Mouse (Mus musculus) midbrain, embryonic 12.5 days (tissue): ENCODE measurements at regions not wholly inside any gene's neighbourhood (a gene's known extent, or its start where the extent isn't known, plus 50 kb on each side); places are given as distances from the start of the nearest gene placed in this dataset.

Experiments used
- ATAC-seq: fragments of 200-750 bp; cut with Nextera tagmentation; 2 replicates; pipeline ENCODE4 v1.8.0; 2017; ENCODE audit warnings: low read depth, moderate TSS enrichment, moderate library complexity; ENCODE audit not compliant: low FRiP score
- H3K27ac ChIP-seq: fragments of 300-500 bp; sonication (generic); replicated peaks from 2 replicates; pipeline ENCODE4 v1.5.1; 2016; ENCODE audit warnings: mild to moderate bottlenecking
- H3K27me3 ChIP-seq: fragments of 300-500 bp; sonication (generic); 2 replicates; pipeline ENCODE4 v1.6.1; 2016; ENCODE audit warnings: mild to moderate bottlenecking
- H3K36me3 ChIP-seq: fragments of 300-500 bp; sonication (generic); 2 replicates; pipeline ENCODE4 v1.6.1; 2016
- H3K4me1 ChIP-seq: fragments of 300-500 bp; sonication (generic); 2 replicates; pipeline ENCODE4 v1.6.1; 2016
- H3K4me2 ChIP-seq: fragments of 300-500 bp; sonication (generic); replicated peaks from 2 replicates; pipeline ENCODE4 v1.6.1; 2016; ENCODE audit warnings: mild to moderate bottlenecking, moderate library complexity
- H3K4me3 ChIP-seq: fragments of 300-500 bp; sonication (generic); 2 replicates; pipeline ENCODE4 v1.5.1; 2016; ENCODE audit warnings: mild to moderate bottlenecking
- H3K9ac ChIP-seq: fragments of 300-500 bp; sonication (generic); replicated peaks from 2 replicates; pipeline ENCODE4 v1.6.1; 2016; ENCODE audit warnings: mild to moderate bottlenecking, moderate library complexity
- H3K9me3 ChIP-seq: fragments of 300-500 bp; sonication (generic); 2 replicates; pipeline ENCODE4 v1.6.1; 2016; ENCODE audit warnings: mild to moderate bottlenecking
- whole genome bisulfite sequencing: fragments of 180-500 bp; shearing (Covaris S2); methylation state at CpG from one replicate; pipeline ENCODE4 v1.1.7; 2016; 5-methylcytosine and 5-hydroxymethylcytosine counted together

- no peaks in the 10 kb centered on the region; the same call in 1 of the 2 replicates for H3K27me3 ChIP-seq
- WGBS, result 85% methylated on average over 5 of the region's 5 CpGs
- ATAC-seq, result no peak
- no peak overlapping the region for H3K4me3 ChIP-seq
- H3K4me1 ChIP-seq, result peaks cover 4% of the 10 kb centered on the region; the same call in 1 of the 2 replicates
- H3K4me2 ChIP-seq, result no peak overlapping the region
- H3K9me3 ChIP-seq, result no peaks in the 10 kb centered on the region
- no peak overlapping the region for H3K27ac ChIP-seq
- no peak overlapping the region for H3K9ac ChIP-seq
- H3K36me3 ChIP-seq, result no peaks in the 10 kb centered on the region
Observed at GRCm38 (mm10) chr2:128493871-128494270, 97.1 kb upstream of the Spdye4c start.

GRCm38 (mm10) chr2:128497891-128498290 is 93.1 kb upstream of the Spdye4c start:
- no peak overlapping the region for H3K9ac ChIP-seq
- no peak for ATAC-seq
- H3K36me3 ChIP-seq, result no peaks in the 10 kb centered on the region
- WGBS, result 54% methylated on average over 3 of the region's 3 CpGs
- no peaks in the 10 kb centered on the region for H3K9me3 ChIP-seq
- H3K4me1 ChIP-seq, result peaks cover 4% of the 10 kb centered on the region; the same call in 1 of the 2 replicates
- H3K27me3 ChIP-seq, result no peaks in the 10 kb centered on the region
- no peak overlapping the region for H3K4me3 ChIP-seq
- H3K4me2 ChIP-seq, result no peak overlapping the region
- no peak overlapping the region for H3K27ac ChIP-seq

- Histone ChIP-seq H3K4me3 (no peak overlapping the region), H3K9me3 (no peaks in the 10 kb centered on the region), H3K27ac (no peak overlapping the region), H3K36me3 (no peaks in the 10 kb centered on the region), H3K4me1 (peaks cover 4% of the 10 kb centered on the region; the same call in 1 of the 2 replicates), H3K27me3 (no peaks in the 10 kb centered on the region), H3K4me2 (no peak overlapping the region), H3K9ac (no peak overlapping the region)
- ATAC-seq, result no peak
- WGBS, result 85% methylated on average over 5 of the region's 5 CpGs
Observed at GRCm38 (mm10) chr2:128498611-128499010, 92.4 kb upstream of the Spdye4c start.

GRCm38 (mm10) chr2:128499575-128500184 is 91.3 kb upstream of the Spdye4c start:
- Histone ChIP-seq H3K4me3 (no peak overlapping the region), H3K4me1 (peaks cover 4% of the 10 kb centered on the region; the same call in 1 of the 2 replicates), H3K27me3 (no peaks in the 10 kb centered on the region), H3K36me3 (no peaks in the 10 kb centered on the region), H3K9me3 (no peaks in the 10 kb centered on the region), H3K4me2 (no peak overlapping the region), H3K9ac (no peak overlapping the region), H3K27ac (no peak overlapping the region)
- WGBS, result 87% methylated on average over 14 of the region's 14 CpGs
- no peak for ATAC-seq

- ATAC-seq, result no peak
- Histone ChIP-seq H3K4me2 (no peak overlapping the region), H3K9me3 (no peaks in the 10 kb centered on the region)
Observed at GRCm38 (mm10) chr2:128502676-128503075, 88.3 kb upstream of the Spdye4c start.

GRCm38 (mm10) chr2:128503136-128503935 is 87.7 kb upstream of the Spdye4c start:
- 84% methylated on average over 2 of the region's 2 CpGs for WGBS

More at GRCm38 (mm10) chr2:128502676-128503075, 88.3 kb upstream of the Spdye4c start:
- Histone ChIP-seq H3K27ac (no peak overlapping the region), H3K9ac (no peak overlapping the region), H3K27me3 (no peaks in the 10 kb centered on the region), H3K36me3 (no peaks in the 10 kb centered on the region), H3K4me3 (no peak overlapping the region), H3K4me1 (peaks cover 4% of the 10 kb centered on the region; the same call in 1 of the 2 replicates)
- WGBS, result 74% methylated on average over 4 of the region's 4 CpGs

GRCm38 (mm10) chr2:128507591-128508243 is 83.3 kb upstream of the Spdye4c start:
- H3K4me1 ChIP-seq, result 0 out of 2 replicates have a peak, but pooled peaks cover 2% of the 10 kb centered on the region
- no peak overlapping the region for H3K4me2 ChIP-seq
- WGBS, result 60% methylated on average over 11 of the region's 11 CpGs
- no peaks in the 10 kb centered on the region for H3K27me3 ChIP-seq
- no peaks in the 10 kb centered on the region for H3K9me3 ChIP-seq
- no peak overlapping the region for H3K9ac ChIP-seq
- H3K36me3 ChIP-seq, result no peaks in the 10 kb centered on the region
- H3K4me3 ChIP-seq, result no peak overlapping the region
- no peak overlapping the region for H3K27ac ChIP-seq
- no peak for ATAC-seq

More at GRCm38 (mm10) chr2:128503136-128503935, 87.7 kb upstream of the Spdye4c start:
- Histone ChIP-seq H3K36me3 (no peaks in the 10 kb centered on the region), H3K4me1 (0 out of 2 replicates have a peak, but pooled peaks cover 2% of the 10 kb centered on the region), H3K27me3 (no peaks in the 10 kb centered on the region), H3K4me2 (no peak overlapping the region), H3K4me3 (no peak overlapping the region), H3K27ac (no peak overlapping the region), H3K9me3 (no peaks in the 10 kb centered on the region), H3K9ac (no peak overlapping the region)
- no peak for ATAC-seq

- ATAC-seq, result no peak
- Histone ChIP-seq H3K4me3 (no peak overlapping the region), H3K36me3 (no peaks in the 10 kb centered on the region), H3K9me3 (no peaks in the 10 kb centered on the region), H3K27me3 (no peaks in the 10 kb centered on the region), H3K4me1 (0 out of 2 replicates have a peak, but pooled peaks cover 2% of the 10 kb centered on the region), H3K4me2 (no peak overlapping the region), H3K27ac (no peak overlapping the region), H3K9ac (no peak overlapping the region)
- WGBS, result 81% methylated on average over 2 of the region's 2 CpGs
Observed at GRCm38 (mm10) chr2:128508244-128508605, 82.8 kb upstream of the Spdye4c start.

GRCm38 (mm10) chr2:128511291-128511690 is 79.7 kb upstream of the Spdye4c start:
- 86% methylated on average over 6 of the region's 6 CpGs for WGBS
- ATAC-seq, result no peak
- no peak overlapping the region for H3K9ac ChIP-seq
- H3K27ac ChIP-seq, result no peak overlapping the region
- H3K4me3 ChIP-seq, result no peak overlapping the region
- H3K4me2 ChIP-seq, result no peak overlapping the region
- H3K27me3 ChIP-seq, result no peaks in the 10 kb centered on the region
- 0 out of 2 replicates have a peak, but pooled peaks cover 2% of the 10 kb centered on the region for H3K4me1 ChIP-seq
- no peaks in the 10 kb centered on the region for H3K9me3 ChIP-seq
- no peaks in the 10 kb centered on the region for H3K36me3 ChIP-seq

GRCm38 (mm10) chr2:128512852-128513251 is 78.2 kb upstream of the Spdye4c start:
- H3K27ac ChIP-seq, result no peak overlapping the region
- H3K9me3 ChIP-seq, result no peaks in the 10 kb centered on the region
- 84% methylated on average over 6 of the region's 6 CpGs for WGBS
- H3K9ac ChIP-seq, result no peak overlapping the region
- no peaks in the 10 kb centered on the region for H3K36me3 ChIP-seq
- 0 out of 2 replicates have a peak, but pooled peaks cover 1% of the 10 kb centered on the region for H3K4me1 ChIP-seq
- H3K4me2 ChIP-seq, result no peak overlapping the region
- no peak overlapping the region for H3K4me3 ChIP-seq
- ATAC-seq, result no peak
- no peaks in the 10 kb centered on the region for H3K27me3 ChIP-seq

GRCm38 (mm10) chr2:128514463-128515290 is 76.3 kb upstream of the Spdye4c start:
- WGBS, result 88% methylated on average over 17 of the region's 17 CpGs
- Histone ChIP-seq H3K4me1 (no peaks in the 10 kb centered on the region), H3K9me3 (no peaks in the 10 kb centered on the region), H3K4me2 (no peak overlapping the region), H3K9ac (no peak overlapping the region), H3K4me3 (no peak overlapping the region), H3K36me3 (no peaks in the 10 kb centered on the region), H3K27ac (no peak overlapping the region), H3K27me3 (no peaks in the 10 kb centered on the region)
- no peak for ATAC-seq
